Comparison of ENCODE assay signal across 9 mouse cellular contexts in genomic region chr7:101868241-101869162, GRCm38 (mm10). TPM values are rescaled to one million over a fixed set of nuclear protein-coding genes. Genes with fewer than 3 reads are reported as not detected.
DNase-seq lines count a peak whose midpoint lies in the region; ATAC-seq and TF ChIP-seq lines count a peak whose summit lies in the region.
"Had no signal": no experiment of that assay in that cellular context is flagged by ENCODE, and none has a peak within 500 bp of the region (broad histone marks: within the 10 kb centered on the region; RNA-seq: fewer than 3 reads in every experiment).

No protein-coding gene starts in this region.

- TF ChIP-seq CTCF in intestine, postnatal 0 days (IDR thresholded peaks at IDR 0.05; ENCODE audit: low read depth) = no peak

- no peak for DNase-seq in embryonic facial prominence, embryonic 10.5 days (ENCODE audit: low spot score)
- DNase-seq in R1 (ENCODE audit: low read depth, low spot score) = peak; percentile 87
- no peak for DNase-seq in spleen, adult 18-20 months
- no peak for DNase-seq in left cerebral cortex, adult 9 months (ENCODE audit: low spot score in 2 of 2)
- DNase-seq: right cerebral cortex, postnatal 25 days had no signal

- no peaks in the 10 kb centered on the region for H3K36me3 ChIP-seq in embryonic facial prominence, embryonic 12.5 days
- H3K36me3 ChIP-seq in embryonic facial prominence, embryonic 10.5 days (replicated peaks) = no peaks in the 10 kb centered on the region
- peaks cover 4% of the 10 kb centered on the region; the same call in 1 of the 2 replicates for H3K36me3 ChIP-seq in intestine, postnatal 0 days (ENCODE audit: control insufficient read depth, insufficient read depth)
- no peaks in the 10 kb centered on the region for H3K36me3 ChIP-seq in midbrain, embryonic 12.5 days

- H3K9me3 ChIP-seq in embryonic facial prominence, embryonic 12.5 days = no peaks in the 10 kb centered on the region
- no peaks in the 10 kb centered on the region for H3K9me3 ChIP-seq in embryonic facial prominence, embryonic 10.5 days
- no peaks in the 10 kb centered on the region for H3K9me3 ChIP-seq in intestine, postnatal 0 days (ENCODE audit: control insufficient read depth)
- no peaks in the 10 kb centered on the region for H3K9me3 ChIP-seq in midbrain, embryonic 12.5 days

- no peak overlapping the region for H3K4me3 ChIP-seq in embryonic facial prominence, embryonic 12.5 days
- no peak overlapping the region for H3K4me3 ChIP-seq in embryonic facial prominence, embryonic 10.5 days
- peak overlapping the region; percentile 42; the same call in 1 of the 2 replicates for H3K4me3 ChIP-seq in intestine, postnatal 0 days (ENCODE audit: low read depth, low read length)
- H3K4me3 ChIP-seq in midbrain, embryonic 12.5 days = no peak overlapping the region

- no peak overlapping the region for H3K4me2 ChIP-seq in embryonic facial prominence, embryonic 12.5 days (replicated peaks)
- peak overlapping the region; percentile 64 for H3K4me2 ChIP-seq in intestine, postnatal 0 days (replicated peaks; ENCODE audit: low read depth)
- H3K4me2 ChIP-seq in midbrain, embryonic 12.5 days (replicated peaks) = peak overlapping the region; percentile 6; the same call in 1 of the 2 replicates

- H3K27ac ChIP-seq in embryonic facial prominence, embryonic 12.5 days = no peak overlapping the region
- H3K27ac ChIP-seq in embryonic facial prominence, embryonic 10.5 days (replicated peaks) = no peak overlapping the region
- no peak overlapping the region; the same call in 1 of the 2 replicates for H3K27ac ChIP-seq in intestine, postnatal 0 days (ENCODE audit: low read depth, low read length)
- H3K27ac ChIP-seq in midbrain, embryonic 12.5 days (replicated peaks) = peak overlapping the region; percentile 20; the same call in 1 of the 2 replicates

- no peaks in the 10 kb centered on the region for H3K4me1 ChIP-seq in embryonic facial prominence, embryonic 12.5 days
- peaks cover 7% of the 10 kb centered on the region; the same call in 1 of the 2 replicates for H3K4me1 ChIP-seq in embryonic facial prominence, embryonic 10.5 days
- no peaks in the 10 kb centered on the region for H3K4me1 ChIP-seq in intestine, postnatal 0 days (replicated peaks; ENCODE audit: control insufficient read depth, insufficient read depth, low read length)
- peaks cover 5% of the 10 kb centered on the region; the same call in 1 of the 2 replicates for H3K4me1 ChIP-seq in midbrain, embryonic 12.5 days

- no peak overlapping the region for H3K9ac ChIP-seq in embryonic facial prominence, embryonic 12.5 days
- no peak overlapping the region for H3K9ac ChIP-seq in intestine, postnatal 0 days (ENCODE audit: low read depth, low read length)
- no peak overlapping the region for H3K9ac ChIP-seq in midbrain, embryonic 12.5 days (replicated peaks)

- 68% methylated on average over 13 of the region's 13 CpGs for WGBS in embryonic facial prominence, embryonic 12.5 days
- WGBS in embryonic facial prominence, embryonic 10.5 days = 64% methylated on average over 13 of the region's 13 CpGs
- WGBS in intestine, postnatal 0 days = 62% methylated on average over 13 of the region's 13 CpGs
- 35% methylated on average over 13 of the region's 13 CpGs for WGBS in midbrain, embryonic 12.5 days

- H3K27me3 ChIP-seq in embryonic facial prominence, embryonic 12.5 days = no peaks in the 10 kb centered on the region
- H3K27me3 ChIP-seq in embryonic facial prominence, embryonic 10.5 days (replicated peaks; ENCODE audit: low read depth, poor library complexity, severe bottlenecking) = no peaks in the 10 kb centered on the region
- no peaks in the 10 kb centered on the region for H3K27me3 ChIP-seq in intestine, postnatal 0 days (replicated peaks; ENCODE audit: control insufficient read depth, insufficient read depth, low read length)
- no peaks in the 10 kb centered on the region for H3K27me3 ChIP-seq in midbrain, embryonic 12.5 days

- 0 out of 2 replicates have a peak, but pooled peaks have one; percentile 35 for ATAC-seq in embryonic facial prominence, embryonic 12.5 days (ENCODE audit: insufficient number of reproducible peaks, insufficient read depth, low FRiP score, low TSS enrichment)
- no peak for ATAC-seq in intestine, postnatal 0 days
- peak; percentile 27; the same call in 1 of the 2 replicates for ATAC-seq in midbrain, embryonic 12.5 days (ENCODE audit: low FRiP score, low read depth)
- ATAC-seq in frontal cortex, adult (ENCODE audit: low TSS enrichment) = no peak

RNA-seq across cellular contexts. Expression of gene Folr1, which starts 2.1 kb away (rescaled TPM):
- 1.1 and 1.2 TPM in 2 replicates for polyA plus RNA-seq in embryonic facial prominence, embryonic 12.5 days (2016; fragmentation: Nextera tagmentation; extraction: Ambion mirVana)
- 1.2 and 2.4 TPM in 2 replicates for polyA plus RNA-seq in embryonic facial prominence, embryonic 10.5 days (2016; fragmentation: Nextera tagmentation; extraction: Ambion mirVana)
- 521 and 623 TPM in 2 replicates for polyA plus RNA-seq in intestine, postnatal 0 days (2015; fragmentation: Nextera tagmentation; extraction: Ambion mirVana)
- polyA plus RNA-seq in midbrain, embryonic 12.5 days (2016; fragmentation: Nextera tagmentation; extraction: Ambion mirVana) = 6.8 and 11.9 TPM in 2 replicates

RNA-seq across cellular contexts. Expression of gene Anapc15, which starts 5.0 kb away (rescaled TPM):
- polyA plus RNA-seq in embryonic facial prominence, embryonic 12.5 days (2016; fragmentation: Nextera tagmentation; extraction: Ambion mirVana) = 75.5 and 76.6 TPM in 2 replicates
- 118 and 119 TPM in 2 replicates for polyA plus RNA-seq in embryonic facial prominence, embryonic 10.5 days (2016; fragmentation: Nextera tagmentation; extraction: Ambion mirVana)
- polyA plus RNA-seq in intestine, postnatal 0 days (2015; fragmentation: Nextera tagmentation; extraction: Ambion mirVana) = 56.2 and 58.1 TPM in 2 replicates
- 79.8 and 89.7 TPM in 2 replicates for polyA plus RNA-seq in midbrain, embryonic 12.5 days (2016; fragmentation: Nextera tagmentation; extraction: Ambion mirVana)

RNA-seq across cellular contexts. Expression of gene Folr2, which starts 11.5 kb away (rescaled TPM):
- polyA plus RNA-seq in embryonic facial prominence, embryonic 12.5 days (2016; fragmentation: Nextera tagmentation; extraction: Ambion mirVana) = 0.92 TPM in 1 of 2 replicates, not detected in the other
- 0.49 TPM in 1 of 2 replicates, not detected in the other for polyA plus RNA-seq in embryonic facial prominence, embryonic 10.5 days (2016; fragmentation: Nextera tagmentation; extraction: Ambion mirVana)
- 1.1 and 1.2 TPM in 2 replicates for polyA plus RNA-seq in intestine, postnatal 0 days (2015; fragmentation: Nextera tagmentation; extraction: Ambion mirVana)
- 2.9 and 4.3 TPM in 2 replicates for polyA plus RNA-seq in midbrain, embryonic 12.5 days (2016; fragmentation: Nextera tagmentation; extraction: Ambion mirVana)

RNA-seq across cellular contexts. Expression of gene Inppl1, which starts 30.5 kb away (rescaled TPM):
- 55.2 and 69.7 TPM in 2 replicates for polyA plus RNA-seq in embryonic facial prominence, embryonic 12.5 days (2016; fragmentation: Nextera tagmentation; extraction: Ambion mirVana)
- polyA plus RNA-seq in embryonic facial prominence, embryonic 10.5 days (2016; fragmentation: Nextera tagmentation; extraction: Ambion mirVana) = 38.4 and 46.7 TPM in 2 replicates
- 18.2 and 25.8 TPM in 2 replicates for polyA plus RNA-seq in intestine, postnatal 0 days (2015; fragmentation: Nextera tagmentation; extraction: Ambion mirVana)
- 36.4 and 38.3 TPM in 2 replicates for polyA plus RNA-seq in midbrain, embryonic 12.5 days (2016; fragmentation: Nextera tagmentation; extraction: Ambion mirVana)

RNA-seq across cellular contexts. Expression of gene Lamtor1, which starts 37.2 kb away (rescaled TPM):
- 153 and 158 TPM in 2 replicates for polyA plus RNA-seq in embryonic facial prominence, embryonic 12.5 days (2016; fragmentation: Nextera tagmentation; extraction: Ambion mirVana)
- polyA plus RNA-seq in embryonic facial prominence, embryonic 10.5 days (2016; fragmentation: Nextera tagmentation; extraction: Ambion mirVana) = 159 and 168 TPM in 2 replicates
- 179 TPM in 2 replicates for polyA plus RNA-seq in intestine, postnatal 0 days (2015; fragmentation: Nextera tagmentation; extraction: Ambion mirVana)
- polyA plus RNA-seq in midbrain, embryonic 12.5 days (2016; fragmentation: Nextera tagmentation; extraction: Ambion mirVana) = 125 and 131 TPM in 2 replicates

Comparison
In these comparisons a context has a peak if more than half of its experiments do, and no peak if none do; other contexts are left out.
1. ATAC-seq: peak in embryonic facial prominence, embryonic 12.5 days (single experiment) and midbrain, embryonic 12.5 days (single experiment); none in intestine, postnatal 0 days (single experiment) and frontal cortex, adult (single experiment).
2. RNA of gene Folr1, which starts 2.1 kb away (polyA plus RNA-seq): 521 to 623 TPM in intestine, postnatal 0 days; 6.8 to 11.9 TPM in midbrain, embryonic 12.5 days, 1.1 to 1.2 TPM in embryonic facial prominence, embryonic 12.5 days and 1.2 to 2.4 TPM in embryonic facial prominence, embryonic 10.5 days; every median in the first group is over 10 times any median in the second.